Mouse (Mus musculus): Measurements from ENCODE around the gene Dapp1. TPM values are rescaled to one million over a fixed set of nuclear protein-coding genes. Genes with fewer than 3 reads are reported as not detected.

Gene Dapp1
- total RNA-seq (2023) = 47.2 TPM

DNA sequence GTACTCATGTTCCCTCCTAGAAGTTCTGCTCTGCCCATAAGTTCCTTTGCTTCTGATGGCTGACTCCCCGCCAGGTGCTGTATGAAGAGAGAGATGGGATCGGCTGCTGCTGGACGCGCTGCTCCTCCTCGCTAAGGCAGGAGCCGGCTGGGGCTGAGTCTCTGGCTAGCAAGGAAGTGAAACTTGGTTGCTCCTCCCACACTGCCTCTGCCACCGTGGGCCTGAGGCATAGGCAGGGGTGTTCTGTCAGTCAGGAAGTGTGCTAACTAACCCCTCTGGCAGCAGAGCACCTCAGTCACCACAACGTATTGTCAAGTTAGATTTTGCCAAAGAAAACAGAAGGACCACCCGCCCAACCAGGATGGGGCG, at the start of gene Dapp1:
Dapp1 (minus strand) TSS at position 164 of the 369 bp plus-strand sequence.

DNA sequence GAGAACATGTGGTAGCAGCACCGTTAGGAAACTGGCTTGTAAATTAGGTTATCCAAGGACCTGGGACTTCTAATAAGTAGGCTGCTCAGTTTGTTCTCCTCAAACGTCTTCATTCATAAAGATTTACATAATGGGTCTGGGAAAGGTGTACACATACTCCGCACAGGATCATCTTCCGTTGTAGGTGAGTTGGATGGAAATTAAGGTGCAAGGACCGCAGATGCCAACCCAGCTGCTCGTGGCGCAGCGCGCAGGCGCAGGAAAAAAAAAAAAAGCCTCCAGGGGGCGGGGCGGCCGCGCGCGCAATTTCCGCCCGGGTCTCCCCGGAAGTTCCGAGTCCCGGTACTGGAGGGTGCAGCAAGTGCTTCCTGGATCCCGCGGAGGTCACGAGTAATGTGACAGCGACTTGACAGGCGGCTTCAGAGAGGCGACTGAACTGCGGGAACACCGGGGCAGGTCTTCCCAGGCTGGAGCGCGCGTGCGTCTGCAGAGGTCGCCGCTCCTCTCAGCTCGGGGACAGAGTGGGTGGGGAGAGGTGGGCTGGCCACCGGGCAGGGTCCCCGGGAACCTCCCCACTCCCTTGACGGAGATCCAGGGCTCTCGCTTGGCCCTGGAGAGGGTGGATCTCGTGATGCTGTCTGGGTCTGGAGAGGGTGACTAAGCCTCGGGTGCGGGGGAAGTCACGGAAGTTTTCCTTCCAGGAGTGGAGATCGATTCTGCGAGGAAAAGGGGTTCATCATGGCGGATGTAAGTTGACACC, 63.0 kb downstream of the Dapp1 start, which contains the start of gene Lamtor3:
Lamtor3 (plus strand) TSS at position 335 of the 760 bp plus-strand sequence.

Other genes with a start within 250 kb of the Dapp1 start
- gene H2afz, start 117.1 kb downstream of the Dapp1 start, total RNA-seq (2023) = 219 TPM
- 4.6 TPM for gene Dnajb14, start 113.9 kb downstream of the Dapp1 start, total RNA-seq (2023)
- gene Lamtor3, start 63.0 kb downstream of the Dapp1 start, total RNA-seq (2023) = 53.8 TPM
- not detected for gene 1110002E22Rik, start 83.5 kb upstream of the Dapp1 start, total RNA-seq (2023)
- not detected for gene Gm5105, start 85.8 kb upstream of the Dapp1 start, total RNA-seq (2023)
- 5.4 TPM for gene Trmt10a, start 161.9 kb upstream of the Dapp1 start, total RNA-seq (2023)
- 2.4 TPM for gene Mttp, start 163.4 kb upstream of the Dapp1 start, total RNA-seq (2023)
- gene 4930579F01Rik, start 212.3 kb upstream of the Dapp1 start, total RNA-seq (2023) = not detected
- gene Adh7, start 236.2 kb upstream of the Dapp1 start, total RNA-seq (2023) = not detected